Mouse (Mus musculus): ENCODE measurements around the gene Ctnnbip1.

- TF ChIP-seq CTCF (IDR thresholded peaks at IDR 0.05; ENCODE audit: low read depth) (no peak), EP300 (IDR thresholded peaks at IDR 0.05; ENCODE audit: low read depth) (no peak)
These were observed 83.4 kb downstream of the Ctnnbip1 start for GRCm38 (mm10) chr4:149601484-149601883.

All from heart, postnatal 0 days (tissue).